Mouse (Mus musculus) right cerebral cortex, adult 2 months (tissue): ENCODE measurements at regions not wholly inside any gene's neighbourhood (a gene's known extent, or its start where the extent isn't known, plus 50 kb on each side); places are given as distances from the start of the nearest gene placed in this dataset.

Experiments used
- DNase-seq, 2 experiments: peaks; one replicate each; pipeline ENCODE4 v3.0.0; 2021 to 2022; ENCODE audit warnings: low spot score in 2 of 2

GRCm38 (mm10) chr1:157957506-157957905, 398.6 kb downstream of the Brinp2 start:
- DNase-seq = no peak

- no peak for DNase-seq
Measured at GRCm38 (mm10) chr1:157964461-157964860, 391.7 kb downstream of the Brinp2 start.

GRCm38 (mm10) chr1:157969635-157970111, 386.5 kb downstream of the Brinp2 start:
- peak; percentile 3 to 8 for DNase-seq

- no peak for DNase-seq
Measured at GRCm38 (mm10) chr1:157973373-157974232, 382.5 kb downstream of the Brinp2 start.

GRCm38 (mm10) chr1:157974656-157975055, 381.5 kb downstream of the Brinp2 start:
- DNase-seq = no peak

GRCm38 (mm10) chr1:158019161-158019560, 337.0 kb downstream of the Brinp2 start:
- no peak for DNase-seq

GRCm38 (mm10) chr1:158039756-158040155, 316.4 kb downstream of the Brinp2 start:
- DNase-seq = no peak

- DNase-seq = no peak
Measured at GRCm38 (mm10) chr1:158040334-158040733, 315.8 kb downstream of the Brinp2 start.

- peak in 1 of 2 experiments; percentile 33 for DNase-seq
Measured at GRCm38 (mm10) chr1:158052644-158053043, 303.5 kb downstream of the Brinp2 start.

GRCm38 (mm10) chr1:158054961-158055360, 301.2 kb downstream of the Brinp2 start:
- DNase-seq = no peak

GRCm38 (mm10) chr1:158056994-158057630, 299.0 kb downstream of the Brinp2 start:
- DNase-seq = no peak

- no peak for DNase-seq
Measured at GRCm38 (mm10) chr1:158057789-158058188, 298.3 kb downstream of the Brinp2 start.

- DNase-seq = peak in 1 of 2 experiments; percentile 10
Measured at GRCm38 (mm10) chr1:158061995-158062394, 294.1 kb downstream of the Brinp2 start.

- DNase-seq = no peak
Measured at GRCm38 (mm10) chr1:158082181-158082580, 273.9 kb downstream of the Brinp2 start.

- DNase-seq = no peak
Measured at GRCm38 (mm10) chr1:158085856-158086255, 270.3 kb downstream of the Brinp2 start.

GRCm38 (mm10) chr1:158097500-158097899, 258.6 kb downstream of the Brinp2 start:
- DNase-seq = no peak

GRCm38 (mm10) chr1:158119708-158120107, 236.4 kb downstream of the Brinp2 start:
- DNase-seq = no peak

- peak; percentile 52 to 67 for DNase-seq
Measured at GRCm38 (mm10) chr1:158124902-158125301, 231.2 kb downstream of the Brinp2 start.

- no peak for DNase-seq
Measured at GRCm38 (mm10) chr1:158126272-158126671, 229.9 kb downstream of the Brinp2 start.

- DNase-seq = no peak
Measured at GRCm38 (mm10) chr1:158129243-158129770, 226.8 kb downstream of the Brinp2 start.

GRCm38 (mm10) chr1:158147525-158147924, 208.6 kb downstream of the Brinp2 start:
- no peak for DNase-seq

GRCm38 (mm10) chr1:158148035-158148434, 208.1 kb downstream of the Brinp2 start:
- no peak for DNase-seq

GRCm38 (mm10) chr1:158161111-158161510, 195.0 kb downstream of the Brinp2 start:
- DNase-seq = no peak
